In the genomic region with DNA sequence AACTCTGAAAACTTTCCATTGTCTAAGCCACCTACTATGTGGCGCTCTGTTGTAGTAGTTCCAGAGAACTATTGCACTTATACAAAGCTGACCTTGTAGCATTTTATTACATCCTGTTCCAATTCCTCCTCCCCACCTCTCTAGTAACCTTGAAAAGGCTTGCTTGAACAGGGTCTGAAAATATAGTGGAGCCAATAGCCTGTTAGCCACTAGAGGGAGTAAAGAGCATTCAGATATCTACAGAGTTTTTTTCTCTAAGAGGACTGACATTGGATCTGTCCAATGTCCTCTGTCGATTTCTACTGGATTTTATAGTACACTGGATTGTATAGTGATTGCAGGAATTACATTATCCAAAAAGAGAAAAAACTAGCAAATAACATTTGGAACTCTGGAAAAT, we compare ENCODE assay signal across 10 mouse cellular contexts. TPM values are rescaled to one million over a fixed set of nuclear protein-coding genes. Genes with fewer than 3 reads are reported as not detected.
A peak's percentile ranks its signal among the peaks of the same experiment; 100 is the strongest.
DNase-seq lines count a peak whose midpoint lies in the region; ATAC-seq lines count a peak whose summit lies in the region.
"Had no signal": no experiment of that assay in that cellular context is flagged by ENCODE, and none has a peak within 500 bp of the region (broad histone marks: within the 10 kb centered on the region; RNA-seq: fewer than 3 reads in every experiment).

No protein-coding gene starts in this region.

- WGBS in hindbrain, embryonic 11.5 days = 41% methylated on average over 2 of the region's 2 CpGs
- 49% methylated on average over 2 of the region's 2 CpGs for WGBS in hindbrain, embryonic 16.5 days

- no peaks in the 10 kb centered on the region for H3K9me3 ChIP-seq in hindbrain, embryonic 11.5 days (ENCODE audit: control insufficient read depth, low read length)
- no peaks in the 10 kb centered on the region for H3K9me3 ChIP-seq in hindbrain, embryonic 16.5 days (ENCODE audit: control insufficient read depth, low read length)
- H3K9me3 ChIP-seq: hindbrain, embryonic 15.5 days had no signal

- no peak overlapping the region for H3K4me3 ChIP-seq in hindbrain, embryonic 11.5 days (ENCODE audit: low read depth, low read length)
- no peak overlapping the region for H3K4me3 ChIP-seq in hindbrain, embryonic 16.5 days (ENCODE audit: low read length)
- H3K4me3 ChIP-seq: hindbrain, embryonic 15.5 days had no signal

- no peak overlapping the region for H3K9ac ChIP-seq in hindbrain, embryonic 11.5 days (ENCODE audit: low read depth, low read length)
- H3K9ac ChIP-seq in hindbrain, embryonic 16.5 days (ENCODE audit: low read depth, low read length) = no peak overlapping the region
- H3K9ac ChIP-seq: hindbrain, embryonic 15.5 days had no signal

- peak; percentile 27 for DNase-seq in hindbrain, embryonic 11.5 days (ENCODE audit: low spot score)
- peak; percentile 56 for DNase-seq in thymus, postnatal 0 days (ENCODE audit: low spot score)
- DNase-seq in thymus, postnatal 25 days = no peak
- peak; percentile 13 for DNase-seq in forelimb bud, embryonic 11.5 days (ENCODE audit: low read depth, low spot score)
- no peak for DNase-seq in spleen, postnatal 10 days (ENCODE audit: low spot score in 2 of 2)
- no peak for DNase-seq in cerebellum, postnatal 25 days
- DNase-seq in heart, adult 8-10 months (ENCODE audit: low spot score) = no peak
- DNase-seq: adrenal gland, postnatal 10 days had no signal

- H3K4me1 ChIP-seq in hindbrain, embryonic 11.5 days (replicated peaks; ENCODE audit: control insufficient read depth, insufficient read depth, low read length) = no peaks in the 10 kb centered on the region
- no peaks in the 10 kb centered on the region for H3K4me1 ChIP-seq in hindbrain, embryonic 16.5 days (ENCODE audit: control insufficient read depth, insufficient read depth, low read depth, low read length)
- H3K4me1 ChIP-seq: hindbrain, embryonic 15.5 days had no signal

- no peaks in the 10 kb centered on the region for H3K36me3 ChIP-seq in hindbrain, embryonic 11.5 days (ENCODE audit: control insufficient read depth, insufficient read depth, low read length)
- no peaks in the 10 kb centered on the region for H3K36me3 ChIP-seq in hindbrain, embryonic 16.5 days (ENCODE audit: control insufficient read depth, insufficient read depth, low read length)
- H3K36me3 ChIP-seq: hindbrain, embryonic 15.5 days had no signal

- peak; percentile 43; the same call in 1 of the 2 replicates for ATAC-seq in hindbrain, embryonic 11.5 days (ENCODE audit: low FRiP score)
- no peak for ATAC-seq in hindbrain, embryonic 16.5 days

- no peaks in the 10 kb centered on the region for H3K27me3 ChIP-seq in hindbrain, embryonic 11.5 days (ENCODE audit: control insufficient read depth, insufficient read depth, low read length)
- H3K27me3 ChIP-seq in hindbrain, embryonic 16.5 days (replicated peaks; ENCODE audit: control insufficient read depth, insufficient read depth, low read length) = no peaks in the 10 kb centered on the region
- H3K27me3 ChIP-seq: hindbrain, embryonic 15.5 days had no signal

- H3K27ac ChIP-seq in hindbrain, embryonic 11.5 days (ENCODE audit: low read depth, low read length) = no peak overlapping the region
- no peak overlapping the region for H3K27ac ChIP-seq in hindbrain, embryonic 16.5 days (ENCODE audit: low read depth, low read length)
- H3K27ac ChIP-seq: hindbrain, embryonic 15.5 days had no signal

- H3K4me2 ChIP-seq in hindbrain, embryonic 11.5 days (replicated peaks; ENCODE audit: low read depth, low read length) = no peak overlapping the region
- H3K4me2 ChIP-seq in hindbrain, embryonic 16.5 days (ENCODE audit: low read length) = no peak overlapping the region
- H3K4me2 ChIP-seq: hindbrain, embryonic 15.5 days had no signal

RNA-seq across cellular contexts. Expression of gene Spata48, which starts 6.9 kb away (rescaled TPM):
- polyA plus RNA-seq in hindbrain, embryonic 11.5 days (2014; fragmentation: Nextera tagmentation; extraction: Ambion mirVana) = 1.6 and 1.7 TPM in 2 replicates
- polyA plus RNA-seq in hindbrain, embryonic 16.5 days (2015; fragmentation: Nextera tagmentation; extraction: Ambion mirVana) = 0.11 and 0.29 TPM in 2 replicates
- 5.1 and 5.9 TPM in 2 replicates for polyA plus RNA-seq in thymus, postnatal 0 days (2015; fragmentation: Nextera tagmentation; extraction: Ambion mirVana)
- total RNA-seq in heart, adult 8-10 months (2022) = 1 to 10 TPM in 2 of 4 experiments, under 1 TPM in 1, not detected in 1; 0.80 to 1.3 (median 1.3) TPM

RNA-seq across cellular contexts. Expression of gene Zpbp, which starts 7.2 kb away (rescaled TPM):
- 0.47 and 0.73 TPM in 2 replicates for polyA plus RNA-seq in hindbrain, embryonic 11.5 days (2014; fragmentation: Nextera tagmentation; extraction: Ambion mirVana)
- 1.6 and 1.7 TPM in 2 replicates for polyA plus RNA-seq in hindbrain, embryonic 16.5 days (2015; fragmentation: Nextera tagmentation; extraction: Ambion mirVana)
- 1.5 and 1.6 TPM in 2 replicates for polyA plus RNA-seq in thymus, postnatal 0 days (2015; fragmentation: Nextera tagmentation; extraction: Ambion mirVana)
- total RNA-seq in heart, adult 8-10 months (2022) = under 1 TPM; 0.57 to 0.73 (median 0.64) TPM

Comparison
In these comparisons a context has a peak if more than half of its experiments do, and no peak if none do; other contexts are left out.
1. DNase-seq: peak in hindbrain, embryonic 11.5 days (single experiment), thymus, postnatal 0 days (single experiment) and forelimb bud, embryonic 11.5 days (single experiment); none in thymus, postnatal 25 days (single experiment), spleen, postnatal 10 days (0 of 2), cerebellum, postnatal 25 days (0 of 2) and heart, adult 8-10 months (single experiment).